15 mouse cellular contexts compared by ENCODE assay signal in the genomic region with DNA sequence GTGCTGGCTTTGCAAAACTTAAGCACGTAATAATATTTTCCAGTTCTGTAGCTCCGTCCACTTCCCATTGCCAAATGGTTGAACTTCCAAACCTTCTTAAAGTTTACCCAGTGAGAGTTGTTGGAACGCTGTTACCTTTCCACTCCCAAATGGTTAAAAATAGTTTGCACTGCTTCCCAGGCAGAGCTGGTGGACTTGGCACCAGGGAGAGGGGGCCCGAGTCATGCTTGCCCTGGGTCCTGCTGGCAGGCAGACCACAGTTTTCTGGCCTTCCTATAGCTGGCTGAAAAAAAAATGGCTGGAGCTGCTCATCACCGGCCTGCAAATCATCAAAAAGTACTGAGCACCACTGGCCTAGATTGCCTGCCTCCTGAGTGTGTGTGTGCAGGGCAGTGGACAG.
"Had no signal": no experiment of that assay in that cellular context is flagged by ENCODE, and none has a peak within 500 bp of the region (broad histone marks: within the 10 kb centered on the region; RNA-seq: fewer than 3 reads in every experiment).

No protein-coding gene starts in this region.

- H3K4me2 ChIP-seq: neural tube, embryonic 15.5 days had no signal

- H3K9me3 ChIP-seq: midbrain, embryonic 10.5 days; neural tube, embryonic 15.5 days had no signal

- H3K36me3 ChIP-seq: midbrain, embryonic 10.5 days; neural tube, embryonic 15.5 days had no signal

- H3K27ac ChIP-seq: kidney, postnatal 0 days; liver, embryonic 14.5 days; midbrain, embryonic 10.5 days; neural tube, embryonic 15.5 days had no signal

- H3K4me3 ChIP-seq: midbrain, embryonic 10.5 days; myocyte; neural tube, embryonic 15.5 days had no signal

- H3K4me1 ChIP-seq: neural tube, embryonic 15.5 days had no signal

- H3K9ac ChIP-seq: liver, embryonic 14.5 days; neural tube, embryonic 15.5 days had no signal

- DNase-seq: kidney, adult 9 months; kidney, postnatal 36 days; lung, adult 2 months; lung, postnatal 10 days; lung, postnatal 4 days; midbrain, embryonic 14.5 days; right cerebral cortex, adult 18-20 months; right cerebral cortex, postnatal 25 days; thymus, adult 18-20 months; thymus, postnatal 14 days had no signal

- H3K27me3 ChIP-seq: neural tube, embryonic 15.5 days had no signal
